Mouse (Mus musculus): Measurements from ENCODE around the gene Tmem170. TPM values are rescaled to one million over a fixed set of nuclear protein-coding genes. Genes with fewer than 3 reads are reported as not detected.

Tmem170 gene
- polyA plus RNA-seq, 1 experiment from 2014 or later, result 7.6 TPM

- peaks cover 7% of the 10 kb centered on the region; the same call in 1 of the 2 replicates for H3K4me1 ChIP-seq
- ATAC-seq (ENCODE audit: low FRiP score), result no peak
- H3K9ac ChIP-seq, result no peak overlapping the region
- no peak overlapping the region for H3K4me3 ChIP-seq (replicated peaks)
- 69% methylated on average over 5 of the region's 5 CpGs for WGBS
- H3K4me2 ChIP-seq, result no peak overlapping the region
- H3K36me3 ChIP-seq (replicated peaks), result no peaks in the 10 kb centered on the region
- H3K27me3 ChIP-seq, result peaks cover 49% of the 10 kb centered on the region
- no peak overlapping the region for H3K27ac ChIP-seq
- H3K9me3 ChIP-seq, result no peaks in the 10 kb centered on the region
Measured at GRCm38 (mm10) chr8:111892615-111893014, 16.1 kb upstream of the Tmem170 start.

GRCm38 (mm10) chr8:111891983-111892382 lies 15.4 kb upstream of the Tmem170 start:
- H3K4me2 ChIP-seq, result no peak overlapping the region
- no peaks in the 10 kb centered on the region for H3K36me3 ChIP-seq (replicated peaks)
- ATAC-seq (ENCODE audit: low FRiP score), result no peak
- peaks cover 49% of the 10 kb centered on the region for H3K27me3 ChIP-seq
- no peak overlapping the region for H3K27ac ChIP-seq
- no peak overlapping the region for H3K9ac ChIP-seq
- 54% methylated on average over 8 of the region's 8 CpGs for WGBS
- H3K9me3 ChIP-seq, result no peaks in the 10 kb centered on the region
- peaks cover 7% of the 10 kb centered on the region; the same call in 1 of the 2 replicates for H3K4me1 ChIP-seq
- no peak overlapping the region for H3K4me3 ChIP-seq (replicated peaks)

GRCm38 (mm10) chr8:111890911-111891303 lies 14.4 kb upstream of the Tmem170 start:
- peaks cover 49% of the 10 kb centered on the region for H3K27me3 ChIP-seq
- H3K9ac ChIP-seq, result no peak overlapping the region
- WGBS, result 61% methylated on average over 6 of the region's 6 CpGs
- H3K9me3 ChIP-seq, result no peaks in the 10 kb centered on the region
- H3K4me1 ChIP-seq, result peaks cover 7% of the 10 kb centered on the region; the same call in 1 of the 2 replicates
- ATAC-seq (ENCODE audit: low FRiP score), result no peak
- no peak overlapping the region for H3K27ac ChIP-seq
- no peak overlapping the region; the same call in 1 of the 2 replicates for H3K4me3 ChIP-seq (replicated peaks)
- no peaks in the 10 kb centered on the region for H3K36me3 ChIP-seq (replicated peaks)
- no peak overlapping the region for H3K4me2 ChIP-seq

GRCm38 (mm10) chr8:111889931-111890910 lies 13.7 kb upstream of the Tmem170 start:
- Histone ChIP-seq H3K4me2 (peak overlapping the region; percentile 45), H3K9ac (no peak overlapping the region), H3K9me3 (no peaks in the 10 kb centered on the region), H3K27me3 (peaks cover 49% of the 10 kb centered on the region), H3K36me3 (replicated peaks) (no peaks in the 10 kb centered on the region), H3K4me1 (peaks cover 7% of the 10 kb centered on the region; the same call in 1 of the 2 replicates), H3K4me3 (replicated peaks) (peak overlapping the region; percentile 28), H3K27ac (no peak overlapping the region)
- no peak for ATAC-seq (ENCODE audit: low FRiP score)
- 9% methylated on average over 86 of the region's 86 CpGs for WGBS

GRCm38 (mm10) chr8:111888091-111888650 lies 11.6 kb upstream of the Tmem170 start:
- H3K36me3 ChIP-seq (replicated peaks), result no peaks in the 10 kb centered on the region
- 48% methylated on average over 7 of the region's 7 CpGs for WGBS
- peaks cover 49% of the 10 kb centered on the region for H3K27me3 ChIP-seq
- no peak overlapping the region for H3K4me2 ChIP-seq
- no peaks in the 10 kb centered on the region for H3K9me3 ChIP-seq
- H3K4me3 ChIP-seq (replicated peaks), result no peak overlapping the region
- no peak for ATAC-seq (ENCODE audit: low FRiP score)
- H3K9ac ChIP-seq, result no peak overlapping the region
- H3K27ac ChIP-seq, result no peak overlapping the region
- peaks cover 7% of the 10 kb centered on the region; the same call in 1 of the 2 replicates for H3K4me1 ChIP-seq

- Histone ChIP-seq H3K9ac (no peak overlapping the region), H3K4me2 (no peak overlapping the region), H3K36me3 (replicated peaks) (no peaks in the 10 kb centered on the region), H3K4me3 (replicated peaks) (no peak overlapping the region), H3K4me1 (peaks cover 7% of the 10 kb centered on the region; the same call in 1 of the 2 replicates), H3K27me3 (peaks cover 47% of the 10 kb centered on the region), H3K9me3 (no peaks in the 10 kb centered on the region), H3K27ac (no peak overlapping the region)
- 89% methylated on average over 1 of the region's 1 CpGs for WGBS
- no peak for ATAC-seq (ENCODE audit: low FRiP score)
Measured at GRCm38 (mm10) chr8:111887479-111887878, 10.9 kb upstream of the Tmem170 start.

- WGBS, result 88% methylated on average over 4 of the region's 4 CpGs
- Histone ChIP-seq H3K4me2 (no peak overlapping the region), H3K9ac (no peak overlapping the region), H3K36me3 (replicated peaks) (no peaks in the 10 kb centered on the region), H3K27me3 (peaks cover 8% of the 10 kb centered on the region), H3K4me1 (no peaks in the 10 kb centered on the region), H3K4me3 (replicated peaks) (no peak overlapping the region), H3K9me3 (no peaks in the 10 kb centered on the region), H3K27ac (no peak overlapping the region)
- ATAC-seq (ENCODE audit: low FRiP score), result no peak
Measured at GRCm38 (mm10) chr8:111883615-111884014, 7.1 kb upstream of the Tmem170 start.

- no peak overlapping the region for H3K27ac ChIP-seq
- H3K4me1 ChIP-seq, result no peaks in the 10 kb centered on the region
- no peaks in the 10 kb centered on the region for H3K36me3 ChIP-seq (replicated peaks)
- no peaks in the 10 kb centered on the region; the same call in 1 of the 2 replicates for H3K27me3 ChIP-seq
- no peaks in the 10 kb centered on the region for H3K9me3 ChIP-seq
- 7% methylated on average over 2 of the region's 2 CpGs for WGBS
- H3K4me2 ChIP-seq, result no peak overlapping the region
- H3K9ac ChIP-seq, result no peak overlapping the region
- no peak for ATAC-seq (ENCODE audit: low FRiP score)
- H3K4me3 ChIP-seq (replicated peaks), result no peak overlapping the region
Measured at GRCm38 (mm10) chr8:111881591-111881990, 5.0 kb upstream of the Tmem170 start.

GRCm38 (mm10) chr8:111877711-111878110 lies 1.2 kb upstream of the Tmem170 start:
- Histone ChIP-seq H3K27me3 (no peaks in the 10 kb centered on the region), H3K9me3 (no peaks in the 10 kb centered on the region), H3K36me3 (replicated peaks) (no peaks in the 10 kb centered on the region), H3K4me2 (no peak overlapping the region), H3K27ac (no peak overlapping the region), H3K9ac (no peak overlapping the region), H3K4me3 (replicated peaks) (no peak overlapping the region), H3K4me1 (peaks cover 7% of the 10 kb centered on the region)
- 67% methylated on average over 9 of the region's 9 CpGs for WGBS
- no peak for ATAC-seq (ENCODE audit: low FRiP score)

GRCm38 (mm10) chr8:111875758-111876157 lies 792 bp downstream of the Tmem170 start:
- no peaks in the 10 kb centered on the region for H3K9me3 ChIP-seq
- H3K4me1 ChIP-seq, result peaks cover 7% of the 10 kb centered on the region
- no peak overlapping the region for H3K27ac ChIP-seq
- peak overlapping the region; percentile 79 for H3K4me2 ChIP-seq
- no peaks in the 10 kb centered on the region for H3K27me3 ChIP-seq
- H3K36me3 ChIP-seq (replicated peaks), result no peaks in the 10 kb centered on the region
- H3K9ac ChIP-seq, result peak overlapping the region; percentile 66
- no peak for ATAC-seq (ENCODE audit: low FRiP score)
- peak overlapping the region; percentile 83 for H3K4me3 ChIP-seq (replicated peaks)
- 22% methylated on average over 9 of the region's 9 CpGs for WGBS

GRCm38 (mm10) chr8:111871278-111871677 lies 5.3 kb downstream of the Tmem170 start:
- Histone ChIP-seq H3K9ac (no peak overlapping the region), H3K4me3 (replicated peaks) (no peak overlapping the region), H3K9me3 (no peaks in the 10 kb centered on the region), H3K36me3 (replicated peaks) (no peaks in the 10 kb centered on the region), H3K27me3 (no peaks in the 10 kb centered on the region), H3K4me2 (no peak overlapping the region), H3K27ac (no peak overlapping the region), H3K4me1 (peaks cover 7% of the 10 kb centered on the region)
- ATAC-seq (ENCODE audit: low FRiP score), result no peak
- WGBS, result 88% methylated on average over 3 of the region's 3 CpGs

GRCm38 (mm10) chr8:111870379-111870778 lies 6.2 kb downstream of the Tmem170 start:
- no peak overlapping the region for H3K27ac ChIP-seq
- no peaks in the 10 kb centered on the region for H3K27me3 ChIP-seq
- WGBS, result 94% methylated on average over 2 of the region's 3 CpGs
- no peaks in the 10 kb centered on the region for H3K4me1 ChIP-seq
- H3K4me3 ChIP-seq (replicated peaks), result no peak overlapping the region
- H3K4me2 ChIP-seq, result no peak overlapping the region
- ATAC-seq (ENCODE audit: low FRiP score), result no peak
- peaks cover 7% of the 10 kb centered on the region for H3K36me3 ChIP-seq (replicated peaks)
- no peak overlapping the region for H3K9ac ChIP-seq
- no peaks in the 10 kb centered on the region for H3K9me3 ChIP-seq
